Mouse (Mus musculus): ENCODE data around the gene Cxcr5.

Cxcr5 gene

DNA sequence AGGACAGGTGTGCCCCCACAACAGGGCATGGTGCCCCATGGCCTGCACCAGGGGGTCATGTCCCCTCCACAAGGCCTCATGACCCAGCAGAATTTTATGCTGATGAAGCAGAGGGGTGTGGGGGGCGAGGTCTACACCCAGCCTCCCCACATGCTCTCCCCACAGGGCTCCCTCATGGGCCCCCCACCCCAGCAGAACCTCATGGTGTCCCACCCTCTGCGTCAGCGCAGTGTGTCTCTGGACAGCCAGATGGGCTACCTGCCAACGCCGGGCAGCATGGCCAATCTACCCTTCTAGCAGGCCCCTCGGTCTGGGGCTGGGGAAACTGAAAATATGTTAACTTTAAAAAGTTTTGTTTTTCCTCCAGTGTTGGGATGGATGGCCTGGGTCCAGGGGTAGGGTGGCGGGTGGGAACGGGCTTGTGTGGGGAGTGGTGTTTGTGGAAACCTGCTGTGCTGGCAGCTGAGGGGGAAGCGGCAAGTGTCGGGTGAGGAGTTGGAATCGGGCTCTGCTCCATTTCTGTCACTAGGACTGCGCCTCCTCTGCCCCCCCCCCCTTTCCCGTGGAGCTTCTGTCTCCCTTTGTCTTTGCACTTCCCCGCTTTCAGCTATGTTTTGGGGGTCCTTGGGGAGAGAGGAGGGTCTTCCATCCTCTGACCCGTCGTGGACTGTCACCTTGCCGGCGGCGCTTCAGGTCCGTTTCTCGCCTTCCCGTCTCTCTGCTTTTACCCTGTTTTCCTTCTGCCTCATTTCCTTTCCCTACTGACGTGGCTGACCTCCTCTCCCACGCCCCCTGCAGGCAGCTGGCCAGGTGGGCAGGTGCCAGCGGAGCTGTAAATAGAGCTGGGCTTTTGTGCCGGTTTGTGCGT lies 52.0 kb downstream of the Cxcr5 start:
- peak; percentile 75 for DNase-seq (ENCODE audit: low read depth)

- no peak for DNase-seq (ENCODE audit: low read depth)
Observed at GRCm38 (mm10) chr9:44508721-44509486, 52.8 kb downstream of the Cxcr5 start.

DNA sequence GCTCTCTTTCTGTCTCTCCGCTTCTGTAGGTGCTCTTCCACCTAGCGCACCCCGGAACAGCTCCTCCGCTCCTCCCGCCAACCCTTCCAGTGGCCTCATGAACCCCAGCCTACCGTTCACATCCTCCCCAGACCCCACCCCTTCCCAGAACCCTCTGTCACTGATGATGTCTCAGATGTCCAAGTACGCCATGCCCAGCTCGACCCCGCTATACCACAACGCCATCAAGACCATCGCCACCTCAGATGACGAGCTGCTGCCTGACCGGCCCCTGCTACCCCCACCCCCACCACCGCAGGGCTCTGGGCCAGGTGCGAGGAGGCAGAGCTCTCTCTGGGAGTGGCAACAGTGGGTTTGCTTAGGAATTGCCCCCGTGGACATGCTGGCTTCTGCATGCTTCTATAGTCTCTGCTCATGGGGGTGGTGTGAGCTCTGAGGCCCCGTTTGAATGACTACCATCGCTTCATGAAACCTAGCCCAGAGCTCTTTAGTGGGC lies 53.5 kb downstream of the Cxcr5 start:
- no peak for DNase-seq (ENCODE audit: low read depth)

DNA sequence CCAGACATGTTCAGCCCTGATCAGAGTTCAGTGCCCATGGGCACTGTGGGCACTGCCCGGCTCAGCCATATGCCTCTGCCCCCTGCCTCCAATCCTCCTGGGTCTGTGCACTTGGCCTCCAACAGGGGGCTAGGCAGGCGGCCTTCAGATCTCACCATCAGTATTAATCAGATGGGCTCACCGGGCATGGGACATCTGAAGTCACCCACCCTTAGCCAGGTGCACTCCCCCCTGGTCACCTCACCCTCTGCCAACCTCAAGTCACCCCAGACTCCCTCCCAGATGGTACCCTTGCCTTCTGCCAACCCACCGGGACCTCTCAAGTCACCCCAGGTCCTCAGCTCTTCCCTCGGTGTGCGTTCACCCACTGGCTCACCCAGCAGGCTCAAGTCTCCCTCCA lies 54.3 kb downstream of the Cxcr5 start:
- DNase-seq (ENCODE audit: low read depth), result no peak

DNA sequence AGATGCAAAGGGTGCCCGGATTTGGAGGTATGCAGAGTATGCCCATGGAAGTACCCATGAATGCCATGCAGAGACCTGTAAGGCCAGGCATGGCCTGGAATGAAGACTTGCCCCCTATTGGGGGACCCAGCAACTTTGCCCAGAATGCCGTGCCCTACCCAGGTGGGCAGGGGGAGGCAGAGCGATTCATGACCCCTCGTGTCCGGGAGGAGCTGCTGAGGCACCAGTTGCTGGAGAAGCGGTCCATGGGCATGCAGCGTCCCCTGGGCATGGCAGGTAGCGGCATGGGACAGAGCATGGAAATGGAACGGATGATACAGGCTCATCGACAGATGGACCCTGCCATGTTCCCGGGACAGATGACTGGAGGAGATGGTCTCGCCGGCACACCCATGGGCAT lies 55.1 kb downstream of the Cxcr5 start:
- no peak for DNase-seq (ENCODE audit: low read depth)

DNA sequence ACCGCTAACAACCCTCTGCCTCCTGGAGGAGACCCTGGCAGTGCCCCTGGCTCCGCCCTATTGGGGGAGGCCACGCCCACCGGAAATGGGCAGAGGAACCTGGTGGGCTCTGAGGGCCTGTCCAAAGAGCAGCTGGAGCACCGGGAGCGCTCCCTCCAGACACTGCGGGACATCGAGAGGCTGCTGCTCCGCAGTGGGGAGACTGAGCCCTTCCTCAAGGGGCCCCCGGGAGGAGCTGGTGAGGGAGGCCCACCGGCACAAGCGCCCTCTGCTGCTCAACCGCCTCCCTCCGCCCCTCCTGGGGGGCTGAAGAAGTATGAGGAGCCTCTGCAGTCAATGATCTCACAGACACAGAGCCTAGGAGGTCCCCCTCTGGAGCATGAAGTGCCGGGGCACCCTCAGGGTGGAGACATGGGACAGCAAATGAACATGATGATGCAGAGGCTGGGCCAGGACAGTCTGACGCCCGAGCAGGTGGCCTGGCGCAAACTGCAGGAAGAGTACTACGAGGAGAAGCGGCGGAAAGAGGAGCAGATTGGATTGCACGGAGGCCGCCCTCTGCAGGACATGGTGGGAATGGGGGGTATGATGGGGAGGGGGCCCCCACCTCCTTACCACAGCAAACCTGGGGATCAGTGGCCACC lies 55.7 kb downstream of the Cxcr5 start:
- no peak for DNase-seq (ENCODE audit: low read depth)

DNA sequence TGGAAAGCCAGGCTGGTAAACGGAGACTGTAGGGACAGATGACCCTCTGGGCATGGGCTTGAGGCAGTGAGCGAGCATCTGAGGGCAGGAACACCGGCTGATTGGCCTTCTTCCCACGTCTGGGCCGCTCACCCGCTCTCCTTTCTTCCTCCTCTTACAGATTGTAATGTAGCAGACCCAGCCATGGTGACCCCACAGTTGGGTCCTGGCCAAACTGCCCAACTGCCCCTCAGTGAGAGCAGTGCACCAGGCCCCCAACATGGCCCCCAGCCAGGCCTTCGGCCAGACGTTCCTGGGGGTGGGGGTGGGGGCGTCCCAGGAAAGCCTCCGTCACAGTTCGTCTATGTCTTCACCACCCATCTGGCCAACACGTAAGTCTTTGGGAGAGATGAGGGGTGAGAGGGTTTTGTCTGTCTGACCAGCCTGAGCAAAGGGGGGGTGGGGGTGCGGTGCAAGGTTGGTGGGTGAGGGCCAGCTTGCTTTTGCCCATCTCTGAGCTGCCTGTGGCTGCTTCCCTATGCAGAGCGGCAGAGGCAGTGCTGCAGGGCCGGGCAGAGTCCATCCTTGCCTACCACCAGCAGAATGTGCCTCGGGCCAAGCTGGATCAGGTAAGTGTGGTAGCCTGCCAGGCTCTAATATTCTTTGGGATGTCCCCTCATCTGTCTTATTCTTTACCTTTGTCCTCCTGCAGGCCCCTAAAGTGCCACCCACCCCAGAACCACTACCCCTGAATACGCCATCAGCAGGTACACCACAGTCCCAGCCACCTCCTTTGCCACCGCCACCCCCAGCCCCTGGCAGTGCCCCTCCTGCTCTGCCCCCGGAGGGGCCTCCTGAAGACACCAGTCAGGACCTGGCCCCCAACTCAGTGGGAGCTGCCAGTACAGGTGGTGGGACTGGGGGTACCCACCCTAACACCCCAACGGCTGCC lies 56.5 kb downstream of the Cxcr5 start:
- no peak for DNase-seq (ENCODE audit: low read depth)

GRCm38 (mm10) chr9:44502006-44502405 lies 59.7 kb downstream of the Cxcr5 start:
- DNase-seq (ENCODE audit: low read depth), result no peak

GRCm38 (mm10) chr9:44501206-44501879 lies 60.3 kb downstream of the Cxcr5 start:
- DNase-seq (ENCODE audit: low read depth), result no peak

- DNase-seq (ENCODE audit: low read depth), result no peak
Observed at GRCm38 (mm10) chr9:44500638-44501175, 61.0 kb downstream of the Cxcr5 start.

GRCm38 (mm10) chr9:44500163-44500533 lies 61.5 kb downstream of the Cxcr5 start:
- DNase-seq (ENCODE audit: low read depth), result no peak

GRCm38 (mm10) chr9:44499356-44500162 lies 62.1 kb downstream of the Cxcr5 start:
- no peak for DNase-seq (ENCODE audit: low read depth)

GRCm38 (mm10) chr9:44498421-44499355 lies 63.0 kb downstream of the Cxcr5 start:
- no peak for DNase-seq (ENCODE audit: low read depth)

- DNase-seq (ENCODE audit: low read depth), result no peak
Observed at GRCm38 (mm10) chr9:44497624-44498377, 63.9 kb downstream of the Cxcr5 start.

DNA sequence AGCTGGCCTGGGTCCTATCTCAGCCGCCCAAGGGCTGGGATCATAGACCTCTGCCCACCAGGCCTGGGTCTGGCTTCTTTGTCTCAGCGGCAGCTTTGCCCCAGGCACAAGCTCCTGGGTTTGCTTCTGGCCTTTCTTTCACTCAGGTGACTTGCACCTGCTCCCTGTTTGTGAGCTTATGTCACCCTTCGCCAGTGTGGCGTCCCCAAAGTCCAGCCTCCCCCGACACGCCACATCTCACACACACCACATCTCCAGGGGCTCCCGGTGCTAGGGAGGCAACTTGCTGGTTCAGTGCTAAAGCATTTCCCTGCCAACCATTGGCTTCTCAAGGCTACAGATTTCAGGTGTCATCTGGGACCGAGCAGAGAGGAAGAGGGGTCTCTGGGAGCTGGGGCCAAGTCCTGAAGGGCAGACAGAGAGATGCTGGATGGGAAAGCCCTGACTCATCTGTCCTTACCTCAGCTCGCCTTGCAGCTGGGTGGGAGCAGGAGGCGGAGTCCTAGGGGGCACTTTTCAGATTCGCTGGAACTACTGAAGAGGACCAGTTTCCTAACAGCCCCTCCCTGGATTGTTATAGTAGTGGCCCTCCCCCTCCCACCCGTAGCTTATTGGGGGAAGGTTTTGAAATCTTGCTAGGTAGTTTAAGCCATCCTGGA lies 64.7 kb downstream of the Cxcr5 start:
- DNase-seq (ENCODE audit: low read depth), result no peak

DNA sequence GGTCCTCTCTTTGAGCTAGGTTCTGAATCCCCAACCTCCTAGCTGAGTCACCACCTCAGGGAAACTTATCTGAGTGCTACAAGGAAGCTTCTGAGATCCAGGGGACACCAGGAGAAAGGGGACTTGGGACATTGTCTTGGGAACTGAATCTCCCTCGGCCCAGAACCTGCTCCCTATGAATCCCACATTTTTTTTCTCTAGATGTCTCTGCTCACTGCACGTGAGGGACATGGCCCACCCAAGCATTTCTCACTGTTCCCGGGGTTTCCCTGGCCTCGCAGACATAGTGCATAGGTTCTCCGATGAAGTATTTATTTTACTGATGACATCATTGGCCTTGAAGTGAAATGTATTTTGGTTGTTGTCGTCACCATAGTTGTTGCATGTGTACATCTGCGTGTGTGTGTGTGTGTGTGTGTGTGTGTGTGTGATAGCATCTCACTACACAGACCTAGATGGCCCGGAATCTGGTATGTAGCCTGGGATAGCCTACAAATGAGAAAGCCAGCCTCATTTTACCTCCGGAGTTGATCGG lies 65.8 kb downstream of the Cxcr5 start:
- DNase-seq (ENCODE audit: low read depth), result no peak
